Mouse (Mus musculus) adipocyte (in vitro differentiated cells): ENCODE results near the gene Haao.

Experiments
- DNase-seq: peaks from one replicate; pipeline ENCODE4 v3.0.0-alpha.2; 2016; ENCODE audit warnings: low spot score

Gene Haao

DNA sequence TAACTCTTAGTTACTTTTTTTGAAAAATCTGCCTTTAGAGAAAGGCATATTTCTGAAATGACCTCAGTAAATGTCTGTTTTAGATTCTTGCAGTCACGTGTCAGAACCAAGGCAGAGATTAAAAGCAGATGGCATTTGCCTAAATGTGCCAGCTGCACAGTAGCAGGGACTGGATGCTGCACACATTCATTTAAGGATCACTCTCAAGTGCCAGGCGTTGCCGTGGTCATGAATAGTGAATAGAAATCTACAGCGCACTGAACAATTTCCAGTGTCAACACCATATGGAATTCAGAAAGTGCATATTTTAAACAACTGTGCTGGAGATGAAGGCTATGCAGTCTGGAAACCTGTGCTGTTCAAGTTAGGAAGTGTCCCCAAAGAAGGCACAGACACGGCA is 65.0 kb downstream of the Haao start:
- peak; percentile 17 for DNase-seq
